Mouse (Mus musculus) embryonic fibroblast, embryonic 13.5 days (primary cell): ENCODE measurements at regions not wholly inside any gene's neighbourhood (a gene's known extent, or its start where the extent isn't known, plus 50 kb on each side); places are given as distances from the start of the nearest gene placed in this dataset.

Experiments used
- CTCF ChIP-seq: IDR thresholded peaks from 2 replicates; pipeline ENCODE4 v1.5.1; 2011; ENCODE audit warnings: mild to moderate bottlenecking, control low read depth, low read length, moderate library complexity, borderline replicate concordance; ENCODE audit not compliant: insufficient read depth
- POLR2A ChIP-seq: IDR thresholded peaks from 2 replicates; pipeline ENCODE4 v1.6.1; 2011; ENCODE audit warnings: low read depth, mild to moderate bottlenecking, control low read depth, low read length, moderate library complexity

DNA sequence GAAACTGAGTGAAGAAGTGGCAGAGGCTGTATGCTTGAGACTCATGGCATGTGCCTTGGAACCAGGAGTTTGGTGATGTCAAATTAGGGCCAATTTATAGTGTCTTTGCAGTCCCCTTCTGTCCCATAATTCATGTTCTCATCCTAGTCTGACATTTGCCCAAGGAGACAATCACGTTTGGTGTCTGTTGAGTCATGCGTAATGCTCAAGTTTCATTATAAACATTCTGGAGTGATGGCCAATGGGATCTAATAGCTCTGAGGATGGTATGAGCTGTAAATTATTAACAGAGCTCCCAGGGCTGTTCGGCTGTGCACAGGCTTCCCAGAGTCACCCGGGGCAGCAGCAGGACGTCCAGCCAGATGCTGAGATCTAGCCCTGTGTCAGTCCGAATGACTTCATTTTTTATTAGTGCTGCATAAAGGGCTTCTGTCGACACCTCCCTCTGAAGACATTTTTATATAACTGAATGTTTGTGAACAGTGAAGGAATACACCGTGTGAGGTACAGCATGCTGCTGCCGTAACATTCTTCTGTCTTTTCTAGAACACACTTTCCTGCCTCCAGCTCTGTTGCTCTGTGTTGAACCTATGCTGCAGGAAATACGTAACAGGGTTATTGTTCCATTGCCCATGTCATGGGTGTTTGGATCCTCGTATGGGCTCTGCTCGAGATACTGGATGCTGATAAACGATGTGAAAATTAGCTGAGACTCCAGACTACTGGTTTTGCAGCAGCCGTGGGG, 268.2 kb downstream of the Fam173b start:
- TF ChIP-seq CTCF (no peak), POLR2A (no peak)
